Mouse (Mus musculus) midbrain, embryonic 10.5 days (tissue): ENCODE results near the gene Hcar1. TPM values are rescaled to one million over a fixed set of nuclear protein-coding genes. Genes with fewer than 3 reads are reported as not detected.

ENCODE experiments used
- DNase-seq: peaks from one replicate; pipeline ENCODE4 v3.0.0-alpha.2; 2017; ENCODE audit warnings: low spot score
- H3K27ac ChIP-seq: fragments of 300-500 bp; sonication (generic); replicated peaks from 2 replicates; pipeline ENCODE4 v1.5.1; 2016; ENCODE audit warnings: mild to moderate bottlenecking
- H3K27me3 ChIP-seq: fragments of 300-500 bp; sonication (generic); 2 replicates; pipeline ENCODE4 v1.6.1; 2016; ENCODE audit warnings: low read depth, mild to moderate bottlenecking; ENCODE audit not compliant: poor library complexity, severe bottlenecking
- H3K36me3 ChIP-seq: fragments of 300-500 bp; sonication (generic); 2 replicates; pipeline ENCODE4 v1.6.1; 2016; ENCODE audit warnings: mild to moderate bottlenecking, moderate library complexity
- H3K4me1 ChIP-seq: fragments of 300-500 bp; sonication (generic); 2 replicates; pipeline ENCODE4 v1.6.1; 2016
- H3K4me3 ChIP-seq: fragments of 300-500 bp; sonication (generic); 2 replicates; pipeline ENCODE4 v1.5.1; 2016; ENCODE audit warnings: mild to moderate bottlenecking, moderate library complexity
- H3K9me3 ChIP-seq: fragments of 300-500 bp; sonication (generic); replicated peaks from 2 replicates; pipeline ENCODE4 v1.6.1; 2016; ENCODE audit warnings: mild to moderate bottlenecking
- WGBS: fragments of 180-500 bp; shearing (Covaris S2); methylation state at CpG from one replicate; pipeline ENCODE4 v1.1.7; 2016; 5-methylcytosine and 5-hydroxymethylcytosine counted together
- polyA plus RNA-seq: library from polyadenylated mRNA; unstranded; fragments of >200 nt; fragmentation: Nextera tagmentation; extraction: Ambion mirVana; gene quantifications from 2 replicates; pipeline ENCODE4 v1.2.1, GENCODE M21; 2016

Hcar1 gene
- polyA plus RNA-seq, 1 experiment from 2014 or later: not detected

- DNase-seq: no peak
- no peak overlapping the region for H3K27ac ChIP-seq
- no peaks in the 10 kb centered on the region for H3K27me3 ChIP-seq
- H3K9me3 ChIP-seq: no peaks in the 10 kb centered on the region
- 83% methylated on average over 5 of the region's 5 CpGs for WGBS
- H3K4me1 ChIP-seq: peaks cover 3% of the 10 kb centered on the region; the same call in 1 of the 2 replicates
- H3K4me3 ChIP-seq: no peak overlapping the region
- H3K36me3 ChIP-seq: no peaks in the 10 kb centered on the region
These were observed 11.2 kb upstream of the Hcar1 start for GRCm38 (mm10) chr5:123890987-123891386.

GRCm38 (mm10) chr5:123890312-123890711 is 10.5 kb upstream of the Hcar1 start:
- Histone ChIP-seq H3K4me3 (no peak overlapping the region), H3K27me3 (no peaks in the 10 kb centered on the region), H3K27ac (no peak overlapping the region), H3K9me3 (no peaks in the 10 kb centered on the region), H3K4me1 (peaks cover 3% of the 10 kb centered on the region; the same call in 1 of the 2 replicates), H3K36me3 (no peaks in the 10 kb centered on the region)
- no peak for DNase-seq
- WGBS: 74% methylated on average over 2 of the region's 2 CpGs

GRCm38 (mm10) chr5:123886365-123886764 is 6.5 kb upstream of the Hcar1 start:
- Histone ChIP-seq H3K27ac (no peak overlapping the region), H3K9me3 (no peaks in the 10 kb centered on the region), H3K4me3 (no peak overlapping the region), H3K36me3 (no peaks in the 10 kb centered on the region), H3K27me3 (no peaks in the 10 kb centered on the region), H3K4me1 (no peaks in the 10 kb centered on the region)
- 80% methylated on average over 3 of the region's 3 CpGs for WGBS
- no peak for DNase-seq

- Histone ChIP-seq H3K36me3 (no peaks in the 10 kb centered on the region), H3K9me3 (no peaks in the 10 kb centered on the region), H3K4me1 (0 out of 2 replicates have a peak, but pooled peaks cover 3% of the 10 kb centered on the region), H3K27ac (no peak overlapping the region), H3K4me3 (no peak overlapping the region), H3K27me3 (no peaks in the 10 kb centered on the region)
- no peak for DNase-seq
- WGBS: 85% methylated on average over 10 of the region's 10 CpGs
These were observed 4.5 kb upstream of the Hcar1 start for GRCm38 (mm10) chr5:123884332-123884731.

GRCm38 (mm10) chr5:123883891-123884290 is 4.1 kb upstream of the Hcar1 start:
- Histone ChIP-seq H3K27me3 (no peaks in the 10 kb centered on the region), H3K36me3 (no peaks in the 10 kb centered on the region), H3K27ac (no peak overlapping the region), H3K4me3 (no peak overlapping the region), H3K9me3 (no peaks in the 10 kb centered on the region), H3K4me1 (0 out of 2 replicates have a peak, but pooled peaks cover 3% of the 10 kb centered on the region)
- DNase-seq: no peak
- WGBS: 89% methylated on average over 7 of the region's 7 CpGs

- Histone ChIP-seq H3K27me3 (no peaks in the 10 kb centered on the region), H3K4me3 (no peak overlapping the region), H3K27ac (no peak overlapping the region), H3K9me3 (no peaks in the 10 kb centered on the region), H3K36me3 (no peaks in the 10 kb centered on the region), H3K4me1 (0 out of 2 replicates have a peak, but pooled peaks cover 3% of the 10 kb centered on the region)
- WGBS: 79% methylated on average over 14 of the region's 14 CpGs
- no peak for DNase-seq
These were observed 958 bp upstream of the Hcar1 start for GRCm38 (mm10) chr5:123880778-123881177.

GRCm38 (mm10) chr5:123878056-123878455 is 1.8 kb downstream of the Hcar1 start:
- no peak for DNase-seq
- Histone ChIP-seq H3K27ac (no peak overlapping the region), H3K4me1 (0 out of 2 replicates have a peak, but pooled peaks cover 3% of the 10 kb centered on the region), H3K27me3 (no peaks in the 10 kb centered on the region), H3K9me3 (no peaks in the 10 kb centered on the region), H3K36me3 (no peaks in the 10 kb centered on the region), H3K4me3 (no peak overlapping the region)
- 85% methylated on average over 14 of the region's 14 CpGs for WGBS

GRCm38 (mm10) chr5:123874177-123874576 is 5.6 kb downstream of the Hcar1 start:
- no peaks in the 10 kb centered on the region for H3K27me3 ChIP-seq
- WGBS: 90% methylated on average over 5 of the region's 5 CpGs

GRCm38 (mm10) chr5:123869615-123870014 is 10.2 kb downstream of the Hcar1 start:
- Histone ChIP-seq H3K27me3 (no peaks in the 10 kb centered on the region), H3K9me3 (no peaks in the 10 kb centered on the region), H3K4me3 (no peak overlapping the region), H3K4me1 (no peaks in the 10 kb centered on the region), H3K27ac (no peak overlapping the region), H3K36me3 (no peaks in the 10 kb centered on the region)
- DNase-seq: no peak
- WGBS: 85% methylated on average over 4 of the region's 4 CpGs

More at GRCm38 (mm10) chr5:123874177-123874576, 5.6 kb downstream of the Hcar1 start:
- Histone ChIP-seq H3K9me3 (no peaks in the 10 kb centered on the region), H3K27ac (no peak overlapping the region), H3K4me1 (no peaks in the 10 kb centered on the region), H3K4me3 (no peak overlapping the region), H3K36me3 (no peaks in the 10 kb centered on the region)
- DNase-seq: no peak

- Histone ChIP-seq H3K27me3 (no peaks in the 10 kb centered on the region), H3K9me3 (no peaks in the 10 kb centered on the region), H3K36me3 (no peaks in the 10 kb centered on the region), H3K27ac (no peak overlapping the region), H3K4me1 (no peaks in the 10 kb centered on the region), H3K4me3 (no peak overlapping the region)
- DNase-seq: no peak
- WGBS: 94% methylated on average over 4 of the region's 4 CpGs
These were observed 13.4 kb downstream of the Hcar1 start for GRCm38 (mm10) chr5:123866457-123866856.

- no peaks in the 10 kb centered on the region; the same call in 1 of the 2 replicates for H3K4me1 ChIP-seq
- H3K9me3 ChIP-seq: no peaks in the 10 kb centered on the region
- no peak within 1 kb of the TSS for H3K4me3 ChIP-seq
- no peak for DNase-seq
- H3K27ac ChIP-seq: no peak within 1 kb of the TSS
- no peaks in the 10 kb centered on the region for H3K27me3 ChIP-seq
- 89% methylated on average over 12 of the region's 12 CpGs for WGBS
- H3K36me3 ChIP-seq: no peaks in the 10 kb centered on the region
These were observed 14.5 kb downstream of the Hcar1 start, which contains the start of gene Hcar2 for GRCm38 (mm10) chr5:123865365-123865764. Gene Hcar2, minus strand, starts transcription at chr5:123865499.

GRCm38 (mm10) chr5:123863934-123864333 is 15.9 kb downstream of the Hcar1 start:
- no peak overlapping the region for H3K4me3 ChIP-seq
- peaks cover 7% of the 10 kb centered on the region for H3K4me1 ChIP-seq
- H3K36me3 ChIP-seq: no peaks in the 10 kb centered on the region
- WGBS: 89% methylated on average over 14 of the region's 14 CpGs
- H3K27ac ChIP-seq: no peak overlapping the region
- H3K27me3 ChIP-seq: no peaks in the 10 kb centered on the region
- DNase-seq: no peak
- H3K9me3 ChIP-seq: no peaks in the 10 kb centered on the region

GRCm38 (mm10) chr5:123862374-123863350 is 17.2 kb downstream of the Hcar1 start:
- WGBS: 91% methylated on average over 15 of the region's 15 CpGs
- Histone ChIP-seq H3K9me3 (no peaks in the 10 kb centered on the region), H3K4me3 (no peak overlapping the region), H3K27me3 (no peaks in the 10 kb centered on the region), H3K36me3 (no peaks in the 10 kb centered on the region), H3K27ac (no peak overlapping the region), H3K4me1 (peaks cover 7% of the 10 kb centered on the region)
- no peak for DNase-seq
